Mouse (Mus musculus) liver, adult 2 months (tissue): ENCODE results near the gene Gm45618. TPM values are rescaled to one million over a fixed set of nuclear protein-coding genes. Genes with fewer than 3 reads are reported as not detected.
"Not testable (repeated sequence)": the region's sequence is repeated elsewhere in the genome, so short reads cannot be mapped to it uniquely, and the experiment has no call there.

Experiments used
- DNase-seq: peaks from one replicate; pipeline ENCODE4 v3.0.0-alpha.2; 2011; ENCODE audit warnings: low read depth, low spot score; ENCODE audit errors: extremely low read depth
- H3K27ac ChIP-seq: fragments of 200-500 bp; replicated peaks from 2 replicates; pipeline ENCODE4 v1.5.1; 2012; ENCODE audit warnings: low read depth, mild to moderate bottlenecking, control low read depth, inconsistent platforms, low read length; ENCODE audit not compliant: insufficient read depth
- H3K27me3 ChIP-seq: fragments of 200-500 bp; 2 replicates; pipeline ENCODE4 v1.6.1; 2012; ENCODE audit warnings: mild to moderate bottlenecking, moderate library complexity, low read length, inconsistent platforms; ENCODE audit not compliant: control insufficient read depth, insufficient read depth
- H3K36me3 ChIP-seq: fragments of 200-500 bp; 2 replicates; pipeline ENCODE4 v1.6.1; 2012; ENCODE audit warnings: low read length, inconsistent platforms; ENCODE audit not compliant: control insufficient read depth, insufficient read depth
- H3K4me1 ChIP-seq: fragments of 200-500 bp; 2 replicates; pipeline ENCODE4 v1.6.1; 2011; ENCODE audit warnings: low read length; ENCODE audit not compliant: control insufficient read depth, insufficient read depth
- H3K4me3 ChIP-seq: fragments of 200-500 bp; 2 replicates; pipeline ENCODE4 v1.5.1; 2011; ENCODE audit warnings: low read depth, mild to moderate bottlenecking, control low read depth, low read length, moderate library complexity; ENCODE audit not compliant: insufficient read depth
- H3K79me2 ChIP-seq: fragments of 200-500 bp; 2 replicates; pipeline ENCODE4 v1.6.1; 2012; ENCODE audit warnings: inconsistent platforms, mild to moderate bottlenecking, low read length, moderate library complexity; ENCODE audit not compliant: control insufficient read depth, insufficient read depth
- H3K9ac ChIP-seq: fragments of 200-500 bp; 2 replicates; pipeline ENCODE4 v1.6.1; 2012; ENCODE audit warnings: low read depth, mild to moderate bottlenecking, control low read depth, inconsistent platforms, low read length
- CTCF ChIP-seq: fragments of 200-500 bp; IDR thresholded peaks from 2 replicates; pipeline ENCODE4 v1.5.1; 2011; ENCODE audit warnings: low read depth, low read length, control low read depth
- POLR2A ChIP-seq: fragments of 200-500 bp; IDR thresholded peaks from 2 replicates; pipeline ENCODE4 v1.6.1; 2011; ENCODE audit warnings: low read length, control low read depth; ENCODE audit not compliant: insufficient read depth; ENCODE audit errors: extremely low read depth
- WGBS: fragments of 180-500 bp; shearing (Covaris S2); methylation state at CpG from one replicate; pipeline ENCODE4 v1.1.7; 2018; 5-methylcytosine and 5-hydroxymethylcytosine counted together
- polyA plus RNA-seq: library from polyadenylated mRNA; depleted of rRNA; stranded (reverse); fragments of >200 nt; gene quantifications from 2 replicates; pipeline ENCODE4 v1.2.3, GENCODE M21; 2012; rRNA removed
- total RNA-seq: library from RNA; depleted of rRNA; stranded (reverse); fragments of >200 nt; gene quantifications from 2 replicates; pipeline ENCODE4 v1.2.3, GENCODE M21; 2014; rRNA removed

Gm45618 gene
- not detected in 2 replicates for total RNA-seq
- not detected in 2 replicates for polyA plus RNA-seq

- H3K27ac ChIP-seq, H3K36me3 ChIP-seq, DNase-seq, H3K4me3 ChIP-seq, H3K9ac ChIP-seq, H3K4me1 ChIP-seq, H3K27me3 ChIP-seq, H3K79me2 ChIP-seq: not testable (repeated sequence)
- WGBS, result 90% methylated on average over 1 of the region's 1 CpGs
Measured at GRCm38 (mm10) chr7:142120629-142121028, at the start of gene Gm45618. Gm45618 (minus strand) TSS chr7:142120729.

- Histone ChIP-seq H3K36me3 (no peaks in the 10 kb centered on the region), H3K4me1 (no peaks in the 10 kb centered on the region), H3K27me3 (no peaks in the 10 kb centered on the region), H3K27ac (no peak overlapping the region), H3K9ac (no peak overlapping the region), H3K4me3 (no peak overlapping the region), H3K79me2 (no peaks in the 10 kb centered on the region)
- TF ChIP-seq CTCF (no peak), POLR2A (no peak)
- DNase-seq, result peak; percentile 24
- WGBS, result 50% methylated on average over 3 of the region's 3 CpGs
Measured at GRCm38 (mm10) chr7:142169836-142170235, 49.3 kb upstream of the Gm45618 start.

GRCm38 (mm10) chr7:142165639-142166038 lies 45.1 kb upstream of the Gm45618 start, which contains the start of gene Gm4553:
Gm4553 (minus strand) TSS chr7:142165739.
- H3K36me3 ChIP-seq, H3K4me1 ChIP-seq, H3K27ac ChIP-seq, DNase-seq, H3K79me2 ChIP-seq, H3K9ac ChIP-seq, H3K27me3 ChIP-seq, H3K4me3 ChIP-seq: not testable (repeated sequence)

GRCm38 (mm10) chr7:142159366-142159765 lies 38.8 kb upstream of the Gm45618 start:
- DNase-seq, result no peak
- Histone ChIP-seq H3K4me1 (no peaks in the 10 kb centered on the region), H3K36me3 (no peaks in the 10 kb centered on the region), H3K27ac (no peak overlapping the region), H3K27me3 (no peaks in the 10 kb centered on the region), H3K4me3 (no peak overlapping the region), H3K79me2 (no peaks in the 10 kb centered on the region), H3K9ac (no peak overlapping the region)
- WGBS, result 92% methylated on average over 3 of the region's 3 CpGs
- TF ChIP-seq CTCF, result no peak
- TF ChIP-seq POLR2A, result no peak

- not testable (repeated sequence) for H3K27ac ChIP-seq, H3K4me1 ChIP-seq, H3K27me3 ChIP-seq, H3K36me3 ChIP-seq, H3K79me2 ChIP-seq, H3K9ac ChIP-seq, DNase-seq, H3K4me3 ChIP-seq
- 24% methylated on average over 2 of the region's 2 CpGs for WGBS
Measured at GRCm38 (mm10) chr7:142157013-142157412, 36.5 kb upstream of the Gm45618 start, which contains the start of gene Gm29735. Gm29735 (minus strand) TSS chr7:142157113.

- no peaks in the 10 kb centered on the region for H3K4me1 ChIP-seq
- H3K4me3 ChIP-seq, result no peak overlapping the region
- H3K27me3 ChIP-seq, result no peaks in the 10 kb centered on the region
- 60% methylated on average over 1 of the region's 1 CpGs for WGBS
- H3K79me2 ChIP-seq, result no peaks in the 10 kb centered on the region
- no peak overlapping the region for H3K9ac ChIP-seq
- H3K27ac ChIP-seq, result no peak overlapping the region
- no peaks in the 10 kb centered on the region for H3K36me3 ChIP-seq
- TF ChIP-seq POLR2A (no peak), CTCF (no peak)
- no peak for DNase-seq
Measured at GRCm38 (mm10) chr7:142155308-142155707, 34.8 kb upstream of the Gm45618 start.
